Mouse (Mus musculus) layer of hippocampus, postnatal 14 days (tissue): ENCODE measurements around the gene C130032M10Rik. TPM values are rescaled to one million over a fixed set of nuclear protein-coding genes. Genes with fewer than 3 reads are reported as not detected.
"Not testable (repeated sequence)": the region's sequence is repeated elsewhere in the genome, so short reads cannot be mapped to it uniquely, and the experiment has no call there.

Experiments used
- DNase-seq, 2 experiments: peaks; one replicate each; pipeline ENCODE4 v3.0.0; 2021 to 2022; ENCODE audit warnings: low spot score in 2 of 2, mixed read lengths in 1 of 2
- total RNA-seq, 2 experiments: library from RNA; stranded (reverse); gene quantifications; 2 replicates each; pipeline ENCODE4 v1.2.3; 2021

C130032M10Rik gene
- total RNA-seq, 2 experiments from 2014 or later = not detected

GRCm38 (mm10) chr9:114517924-114518497, 2.5 kb downstream of the C130032M10Rik start:
- no peak for DNase-seq

DNA sequence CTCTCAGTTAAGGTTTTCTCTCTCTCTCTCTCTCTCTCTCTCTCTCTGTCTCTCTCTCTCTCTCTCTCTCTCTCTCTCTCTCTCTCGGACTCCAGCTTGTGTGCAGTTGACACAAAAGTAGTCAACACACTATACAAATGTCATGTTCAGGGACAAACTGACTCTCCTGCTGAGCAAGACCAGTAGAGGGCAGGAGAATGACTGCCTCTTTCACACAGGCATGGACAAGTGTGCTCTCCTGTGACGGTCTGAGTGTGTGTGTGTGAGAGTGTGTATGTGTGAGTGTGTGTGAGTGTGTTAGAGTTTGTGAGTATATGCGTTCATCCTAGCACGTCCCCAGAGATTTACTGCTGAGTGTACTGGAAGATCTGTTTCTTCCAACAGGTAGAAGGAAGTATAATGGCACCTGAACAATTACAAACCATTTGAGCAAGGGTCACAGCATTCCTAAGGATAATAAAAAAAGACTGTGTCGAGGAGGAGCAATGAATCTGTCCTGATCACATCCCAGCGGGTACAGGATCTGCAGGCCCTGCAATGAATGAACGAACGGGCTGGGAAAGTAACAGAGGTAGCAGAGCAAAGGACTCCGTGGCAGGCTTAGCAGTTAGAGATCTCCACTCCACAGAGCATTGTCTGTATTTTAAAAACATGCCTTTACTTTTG, 3.4 kb downstream of the C130032M10Rik start:
- DNase-seq = no peak

DNA sequence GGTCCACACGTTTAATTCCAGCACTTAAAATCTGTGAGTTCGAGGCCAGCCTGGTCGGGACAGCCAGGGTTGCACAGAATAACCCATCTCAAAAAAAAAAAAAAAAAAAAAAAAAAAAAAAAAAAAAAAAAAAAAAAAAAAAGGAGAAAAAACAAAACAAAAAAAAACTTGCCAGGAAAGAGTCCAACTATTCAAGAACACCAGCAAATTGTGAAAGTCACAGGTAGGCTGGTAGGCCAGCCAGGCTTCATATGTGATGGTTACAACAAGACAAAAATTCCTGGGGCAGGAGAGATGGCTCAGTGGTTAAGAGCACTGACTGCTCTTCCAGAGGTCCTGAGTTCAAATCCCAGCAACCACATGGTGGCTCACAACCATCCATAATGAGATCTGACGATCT, 5.0 kb downstream of the C130032M10Rik start:
- DNase-seq = not testable (repeated sequence)

DNA sequence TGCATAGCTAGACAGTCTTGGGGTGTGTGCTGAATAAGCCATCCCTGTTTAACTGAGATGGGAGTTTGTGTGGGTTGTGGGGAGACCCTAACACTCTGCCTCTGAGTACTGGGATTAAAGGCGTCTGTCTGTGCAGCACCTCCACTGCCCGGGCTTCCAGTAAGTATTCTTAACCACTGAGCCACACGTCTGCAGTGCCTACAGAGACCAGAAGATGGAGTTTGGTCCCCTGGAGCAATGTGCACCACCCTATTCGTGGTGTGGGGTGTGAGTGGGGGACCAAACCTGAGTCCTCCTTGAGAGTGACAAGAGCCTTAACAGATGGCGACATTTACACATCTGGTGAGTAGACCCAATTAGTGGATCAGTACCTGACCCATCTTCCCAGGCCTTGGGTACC, 6.5 kb downstream of the C130032M10Rik start:
- no peak for DNase-seq

GRCm38 (mm10) chr9:114522501-114522900, 7.0 kb downstream of the C130032M10Rik start:
- no peak for DNase-seq

- no peak for DNase-seq
Observed at GRCm38 (mm10) chr9:114525073-114525633, 9.7 kb downstream of the C130032M10Rik start.

- DNase-seq = no peak
Observed at GRCm38 (mm10) chr9:114525891-114526290, 10.4 kb downstream of the C130032M10Rik start.

DNA sequence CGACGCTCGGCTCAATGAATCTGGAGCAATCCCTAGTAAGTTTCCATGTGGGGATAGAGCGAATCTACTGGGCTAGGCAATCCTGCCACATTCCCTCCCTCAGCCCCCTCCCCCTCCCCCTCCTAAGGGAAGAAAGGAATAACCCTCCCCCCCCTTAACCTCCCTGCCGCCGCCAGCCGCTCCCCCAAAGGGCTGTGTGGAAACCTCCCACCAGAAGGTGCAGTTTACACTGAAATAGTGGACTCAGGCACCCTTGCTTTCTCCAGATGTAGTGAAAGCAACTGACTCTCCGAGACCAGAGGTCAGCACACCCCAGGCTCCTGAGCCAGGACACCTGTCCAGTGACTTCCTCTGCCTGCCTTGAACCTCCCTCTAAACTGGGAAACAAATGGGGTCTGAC, 11.1 kb downstream of the C130032M10Rik start:
- no peak for DNase-seq

GRCm38 (mm10) chr9:114527085-114527484, 11.6 kb downstream of the C130032M10Rik start:
- DNase-seq = no peak

DNA sequence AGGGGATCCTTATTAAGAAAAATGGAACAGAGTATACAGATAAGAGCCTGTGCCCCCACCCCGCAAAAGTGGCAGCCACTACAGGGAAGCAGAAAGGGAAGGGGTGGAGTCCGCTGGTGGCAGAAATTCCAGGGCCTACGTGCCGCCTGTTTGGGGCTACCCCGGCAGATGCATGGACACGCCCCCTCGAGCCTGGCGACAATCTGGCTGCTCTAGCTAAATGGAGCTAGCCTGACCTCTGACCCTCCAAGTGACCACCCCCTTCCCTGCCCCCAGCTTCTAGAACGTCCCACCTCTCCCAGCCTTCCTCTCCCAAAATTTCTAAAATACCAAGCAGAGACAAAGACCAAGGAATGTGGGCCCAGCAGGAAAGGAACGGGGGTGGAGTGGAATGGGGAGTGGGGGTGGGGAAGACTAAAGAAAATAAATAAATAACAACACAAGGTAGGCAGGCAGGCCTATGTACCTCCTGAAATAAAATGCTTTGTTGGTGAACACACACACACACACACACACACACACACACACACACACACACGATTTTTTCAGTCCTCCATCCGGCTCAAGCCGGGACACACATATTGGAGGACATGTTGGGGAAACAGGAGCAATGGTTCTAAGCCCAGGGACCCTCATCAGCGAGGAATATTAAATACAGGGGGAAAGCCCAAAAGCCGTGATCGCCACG, 12.6 kb downstream of the C130032M10Rik start:
- DNase-seq = no peak

- DNase-seq = no peak
Observed at GRCm38 (mm10) chr9:114528680-114529048, 13.2 kb downstream of the C130032M10Rik start.

- DNase-seq = no peak
Observed at GRCm38 (mm10) chr9:114531276-114531675, 15.8 kb downstream of the C130032M10Rik start.

- DNase-seq = no peak
Observed at GRCm38 (mm10) chr9:114533848-114534247, 18.4 kb downstream of the C130032M10Rik start.

GRCm38 (mm10) chr9:114534747-114535517, 19.4 kb downstream of the C130032M10Rik start:
- DNase-seq = no peak

- no peak for DNase-seq
Observed at GRCm38 (mm10) chr9:114536628-114537027, 21.1 kb downstream of the C130032M10Rik start.

DNA sequence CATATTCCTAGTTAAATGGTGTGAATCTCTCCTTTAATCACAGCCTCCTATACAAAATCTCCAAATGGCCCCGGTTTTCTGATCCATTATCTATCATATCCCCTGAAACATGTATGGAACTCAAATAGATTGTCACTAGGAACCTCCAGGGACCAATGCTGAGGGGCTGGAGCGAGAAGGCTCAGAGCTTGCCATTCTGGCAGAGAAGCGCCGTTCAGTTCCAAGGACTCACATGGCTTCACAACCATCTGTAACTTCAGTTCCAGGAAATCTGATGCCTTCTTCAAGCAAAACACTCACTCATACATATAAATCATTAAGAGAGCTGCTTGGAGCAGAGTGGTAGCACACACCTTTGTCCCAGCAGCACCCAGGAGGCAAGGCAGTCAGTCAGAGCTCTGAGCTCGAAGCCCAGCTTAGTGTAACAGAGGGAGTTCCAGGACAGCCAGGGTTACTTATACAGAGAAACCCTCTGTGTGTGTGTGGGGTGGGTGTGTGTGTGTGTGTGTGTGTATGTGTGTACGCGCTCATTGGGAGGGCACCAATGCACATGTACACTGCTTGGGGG, 23.6 kb downstream of the C130032M10Rik start:
- no peak for DNase-seq

GRCm38 (mm10) chr9:114541279-114541741, 25.8 kb downstream of the C130032M10Rik start:
- no peak for DNase-seq

- DNase-seq = no peak
Observed at GRCm38 (mm10) chr9:114543882-114544753, 28.6 kb downstream of the C130032M10Rik start.

DNA sequence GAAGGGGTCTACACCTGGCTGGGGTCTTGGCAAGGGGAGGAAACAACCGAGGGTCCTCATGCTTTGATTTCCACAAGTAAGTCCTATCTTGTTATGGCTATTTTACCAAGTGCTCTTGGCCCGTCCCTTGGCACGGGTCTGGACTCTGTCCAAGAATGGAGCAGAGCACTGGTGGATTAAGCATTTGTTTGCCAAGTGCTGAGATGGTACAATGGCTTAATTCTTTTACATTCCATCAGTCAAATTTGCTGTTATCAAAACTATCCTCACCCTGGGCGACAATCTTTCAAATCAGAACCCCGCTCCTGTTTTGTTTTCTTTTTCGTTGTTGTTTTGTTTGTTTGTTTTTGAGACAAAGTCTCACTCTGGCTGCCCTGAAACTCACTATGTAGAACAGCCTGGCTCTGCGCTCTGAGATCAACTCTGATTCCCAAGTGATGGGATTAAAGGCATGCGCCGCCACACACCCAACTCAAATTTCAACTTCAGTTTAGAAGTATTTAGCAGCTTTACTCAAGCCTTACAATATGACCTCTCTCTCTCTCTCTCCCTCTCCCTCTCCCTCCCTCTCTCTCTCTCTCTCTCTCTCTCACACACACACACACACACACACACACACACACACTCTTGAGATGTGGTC, 29.4 kb downstream of the C130032M10Rik start:
- peak in 1 of 2 experiments; percentile 7 for DNase-seq
